Mouse (Mus musculus) olfactory bulb, adult 2 months (tissue): ENCODE measurements around the gene Camk1.

ENCODE experiments used
- CTCF ChIP-seq: fragments of 200-500 bp; IDR thresholded peaks from 2 replicates; pipeline ENCODE4 v1.5.1; 2012; ENCODE audit warnings: low read depth, mild to moderate bottlenecking, low read length, moderate library complexity; ENCODE audit not compliant: insufficient read depth
- POLR2A ChIP-seq: fragments of 200-500 bp; IDR thresholded peaks from 2 replicates; pipeline ENCODE4 v1.6.1; 2012; ENCODE audit warnings: mild to moderate bottlenecking, low read depth, low read length, moderate library complexity; ENCODE audit not compliant: insufficient read depth

- no peak for TF ChIP-seq POLR2A
- no peak for TF ChIP-seq CTCF
Measured at GRCm38 (mm10) chr6:113308141-113308540, 35.6 kb downstream of the Camk1 start.
